Mouse (Mus musculus) embryonic facial prominence, embryonic 15.5 days (tissue): Measurements from ENCODE around the gene Mvb12b. TPM values are rescaled to one million over a fixed set of nuclear protein-coding genes. Genes with fewer than 3 reads are reported as not detected.

Experiments used
- ATAC-seq: fragments of 200-750 bp; cut with Nextera tagmentation; 2 replicates; pipeline ENCODE4 v1.8.0; 2017; ENCODE audit warnings: low read depth, moderate TSS enrichment; ENCODE audit not compliant: insufficient number of reproducible peaks, low FRiP score, low TSS enrichment
- H3K27ac ChIP-seq: fragments of 300-500 bp; sonication (generic); replicated peaks from 2 replicates; pipeline ENCODE4 v1.5.1; 2015; ENCODE audit warnings: mild to moderate bottlenecking, inconsistent platforms
- H3K27me3 ChIP-seq: fragments of 300-500 bp; sonication (generic); 2 replicates; pipeline ENCODE4 v1.6.1; 2015; ENCODE audit warnings: inconsistent platforms
- H3K36me3 ChIP-seq: fragments of 300-500 bp; sonication (generic); 2 replicates; pipeline ENCODE4 v1.6.1; 2015; ENCODE audit warnings: mild to moderate bottlenecking, inconsistent platforms
- H3K4me1 ChIP-seq: fragments of 300-500 bp; sonication (generic); 2 replicates; pipeline ENCODE4 v1.6.1; 2015; ENCODE audit warnings: inconsistent platforms
- H3K4me2 ChIP-seq: fragments of 300-500 bp; sonication (generic); replicated peaks from 2 replicates; pipeline ENCODE4 v1.6.1; 2015; ENCODE audit warnings: mild to moderate bottlenecking, inconsistent platforms
- H3K4me3 ChIP-seq: fragments of 300-500 bp; sonication (generic); replicated peaks from 2 replicates; pipeline ENCODE4 v1.5.1; 2015; ENCODE audit warnings: mild to moderate bottlenecking, inconsistent platforms
- H3K9ac ChIP-seq: fragments of 300-500 bp; sonication (generic); 2 replicates; pipeline ENCODE4 v1.6.1; 2015; ENCODE audit warnings: inconsistent platforms
- H3K9me3 ChIP-seq: fragments of 300-500 bp; sonication (generic); replicated peaks from 2 replicates; pipeline ENCODE4 v1.6.1; 2016; ENCODE audit warnings: inconsistent platforms
- WGBS: fragments of 180-500 bp; shearing (Covaris S2); methylation state at CpG from one replicate; pipeline ENCODE4 v1.1.7; 2015; 5-methylcytosine and 5-hydroxymethylcytosine counted together
- polyA plus RNA-seq: library from polyadenylated mRNA; unstranded; fragments of >200 nt; fragmentation: Nextera tagmentation; extraction: Ambion mirVana; gene quantifications from 2 replicates; pipeline ENCODE4 v1.2.1, GENCODE M21; 2015

Gene Mvb12b
- 21.7 and 22.8 TPM in 2 replicates for polyA plus RNA-seq

DNA sequence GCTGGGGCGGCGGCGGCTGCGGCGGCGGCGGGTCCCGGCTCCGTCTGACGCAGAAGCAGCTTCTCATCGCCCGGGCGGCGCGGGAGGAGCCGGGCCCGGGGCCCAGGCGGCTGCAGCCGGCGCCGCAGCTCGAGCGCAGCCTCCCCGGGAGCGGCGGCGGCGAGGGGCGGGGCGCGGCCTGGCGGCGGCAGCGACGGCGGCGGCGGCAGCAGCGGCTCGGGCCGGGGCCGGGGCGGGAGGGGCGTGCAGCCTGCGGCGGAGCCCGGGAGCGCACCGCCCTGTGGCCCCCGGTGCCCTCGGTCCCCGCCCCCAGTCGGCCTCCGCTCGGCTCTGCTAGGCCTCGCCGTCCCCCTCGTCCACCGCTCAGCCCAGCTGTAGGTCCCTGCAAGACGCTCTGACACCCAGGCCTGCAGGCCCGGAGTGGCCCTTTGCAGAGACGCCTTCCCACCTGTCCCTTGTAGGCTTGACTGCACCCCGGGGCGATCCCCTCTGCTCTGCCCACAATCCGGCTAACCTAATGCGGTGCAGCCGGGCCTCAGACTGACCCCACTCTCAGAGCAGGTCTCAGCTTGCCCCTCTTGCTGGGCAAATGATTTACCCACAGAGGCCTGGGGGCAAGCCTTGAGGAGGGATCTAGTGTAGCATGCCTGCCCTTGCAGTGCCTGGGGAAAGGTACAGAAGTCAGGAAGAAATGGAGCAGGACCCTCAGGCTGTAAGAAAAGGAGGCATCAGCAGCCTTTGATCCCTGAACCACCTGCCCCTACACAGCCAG is at the start of gene Mvb12b:
Mvb12b (minus strand) TSS at position 619 of the 772 bp plus-strand sequence.
- no peaks in the 10 kb centered on the region for H3K9me3 ChIP-seq
- no peaks in the 10 kb centered on the region for H3K27me3 ChIP-seq
- H3K27ac ChIP-seq, result peak within 1 kb of the TSS; percentile 82
- peak within 1 kb of the TSS; percentile 79 for H3K4me2 ChIP-seq
- no peaks in the 10 kb centered on the region for H3K36me3 ChIP-seq
- under 1% methylated on average over 52 of the region's 67 CpGs for WGBS
- peak; percentile 69 for ATAC-seq
- peaks cover 35% of the 10 kb centered on the region for H3K4me1 ChIP-seq
- H3K9ac ChIP-seq, result peak within 1 kb of the TSS; percentile 93
- peak within 1 kb of the TSS; percentile 70 for H3K4me3 ChIP-seq

DNA sequence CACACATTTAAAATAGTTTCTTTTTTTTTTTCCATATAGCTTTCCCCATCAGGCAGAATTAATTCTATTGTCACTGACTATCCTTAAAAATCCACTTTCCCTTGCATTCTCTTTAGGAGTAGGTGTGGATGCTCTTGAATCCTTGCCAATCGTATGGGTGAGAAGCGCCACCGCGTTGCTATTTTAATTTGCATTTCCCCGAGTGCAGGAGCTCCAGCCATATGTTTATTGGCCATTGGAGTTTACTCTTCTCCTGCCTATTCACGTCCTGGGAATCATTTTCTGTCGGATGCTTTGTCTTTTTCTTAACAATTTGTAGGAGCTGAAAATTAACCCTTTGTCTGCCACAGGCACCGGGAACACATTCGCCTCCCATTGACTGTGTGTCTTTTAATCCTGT is 48.0 kb upstream of the Mvb12b start:
- WGBS, result 38% methylated on average over 9 of the region's 9 CpGs

GRCm38 (mm10) chr2:33933606-33934510 is 46.1 kb upstream of the Mvb12b start:
- H3K4me1 ChIP-seq, result no peaks in the 10 kb centered on the region
- no peaks in the 10 kb centered on the region for H3K9me3 ChIP-seq
- 60% methylated on average over 10 of the region's 10 CpGs for WGBS
- no peaks in the 10 kb centered on the region for H3K27me3 ChIP-seq
- no peak overlapping the region for H3K27ac ChIP-seq
- peak; percentile 81 for ATAC-seq
- H3K4me3 ChIP-seq, result no peak overlapping the region
- no peaks in the 10 kb centered on the region for H3K36me3 ChIP-seq
- no peak overlapping the region for H3K9ac ChIP-seq
- H3K4me2 ChIP-seq, result no peak overlapping the region

More for the DNA sequence above, 48.0 kb upstream of the Mvb12b start:
- H3K9ac ChIP-seq, result no peak overlapping the region
- no peak overlapping the region for H3K27ac ChIP-seq
- no peaks in the 10 kb centered on the region for H3K36me3 ChIP-seq
- H3K9me3 ChIP-seq, result no peaks in the 10 kb centered on the region
- no peaks in the 10 kb centered on the region for H3K4me1 ChIP-seq
- ATAC-seq, result no peak
- no peak overlapping the region for H3K4me3 ChIP-seq
- no peak overlapping the region for H3K4me2 ChIP-seq
- no peaks in the 10 kb centered on the region for H3K27me3 ChIP-seq

- 67% methylated on average over 5 of the region's 5 CpGs for WGBS
- Histone ChIP-seq H3K27ac (no peak overlapping the region), H3K4me2 (no peak overlapping the region), H3K4me1 (no peaks in the 10 kb centered on the region), H3K4me3 (no peak overlapping the region), H3K9ac (no peak overlapping the region), H3K27me3 (no peaks in the 10 kb centered on the region), H3K9me3 (no peaks in the 10 kb centered on the region), H3K36me3 (no peaks in the 10 kb centered on the region)
- ATAC-seq, result no peak
These were observed 43.4 kb upstream of the Mvb12b start for GRCm38 (mm10) chr2:33931161-33931560.

- Histone ChIP-seq H3K9ac (no peak overlapping the region), H3K27me3 (0 out of 2 replicates have a peak, but pooled peaks cover 4% of the 10 kb centered on the region), H3K4me3 (no peak overlapping the region), H3K27ac (no peak overlapping the region), H3K4me1 (peaks cover under 1% of the 10 kb centered on the region; the same call in 1 of the 2 replicates), H3K4me2 (no peak overlapping the region), H3K36me3 (no peaks in the 10 kb centered on the region), H3K9me3 (no peaks in the 10 kb centered on the region)
- 75% methylated on average over 5 of the region's 5 CpGs for WGBS
- no peak for ATAC-seq
These were observed 37.5 kb upstream of the Mvb12b start for GRCm38 (mm10) chr2:33925288-33925687.

DNA sequence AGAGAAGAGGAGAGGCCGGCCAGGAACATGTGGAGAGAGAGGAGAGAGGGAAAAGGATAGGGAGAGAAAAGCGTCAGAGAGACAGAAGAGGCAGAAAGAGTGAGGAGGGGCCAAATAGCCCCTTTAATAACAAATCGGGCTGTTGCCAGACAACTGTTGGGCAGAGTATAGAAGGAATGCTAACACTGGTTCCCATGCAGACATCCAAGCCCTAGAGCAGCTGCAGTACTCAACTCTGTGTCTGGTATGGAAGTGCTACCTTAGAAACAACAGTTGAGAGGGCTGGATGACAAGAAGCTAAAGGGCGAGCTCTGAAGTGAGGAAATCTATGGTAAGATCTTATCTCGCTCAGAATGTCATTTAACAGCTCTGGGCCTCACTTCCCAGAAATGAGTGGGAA is 35.7 kb upstream of the Mvb12b start:
- WGBS, result 59% methylated on average over 5 of the region's 5 CpGs
- H3K4me3 ChIP-seq, result no peak overlapping the region
- no peaks in the 10 kb centered on the region for H3K9me3 ChIP-seq
- no peak overlapping the region for H3K4me2 ChIP-seq
- H3K27me3 ChIP-seq, result 0 out of 2 replicates have a peak, but pooled peaks cover 4% of the 10 kb centered on the region
- H3K9ac ChIP-seq, result no peak overlapping the region
- ATAC-seq, result no peak
- peaks cover 7% of the 10 kb centered on the region; the same call in 1 of the 2 replicates for H3K4me1 ChIP-seq
- no peaks in the 10 kb centered on the region for H3K36me3 ChIP-seq
- no peak overlapping the region for H3K27ac ChIP-seq

DNA sequence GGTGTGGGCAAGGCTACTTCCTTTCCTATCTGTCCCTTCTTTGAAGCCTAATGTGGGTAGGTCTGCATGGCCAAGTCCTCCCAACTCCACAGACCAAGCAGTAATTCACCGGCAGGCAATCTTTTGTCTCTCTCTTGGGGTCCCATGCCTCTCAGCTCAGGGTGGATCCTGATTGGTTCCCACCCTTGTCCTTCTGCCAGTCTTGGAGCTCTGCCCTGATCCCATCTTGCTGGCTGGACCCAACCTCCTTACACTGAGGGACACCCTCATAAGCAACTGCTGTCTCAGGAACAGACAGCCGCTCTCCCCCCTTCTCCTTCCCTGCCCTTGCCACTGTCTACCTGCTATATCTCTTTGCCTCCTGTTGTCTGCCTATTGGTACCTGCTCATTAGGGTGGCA is 34.7 kb upstream of the Mvb12b start:
- no peaks in the 10 kb centered on the region for H3K36me3 ChIP-seq
- ATAC-seq, result no peak
- no peak overlapping the region for H3K4me2 ChIP-seq
- peaks cover 7% of the 10 kb centered on the region; the same call in 1 of the 2 replicates for H3K4me1 ChIP-seq
- no peak overlapping the region for H3K9ac ChIP-seq
- no peak overlapping the region for H3K4me3 ChIP-seq
- H3K27ac ChIP-seq, result no peak overlapping the region
- no peaks in the 10 kb centered on the region for H3K9me3 ChIP-seq
- 0 out of 2 replicates have a peak, but pooled peaks cover 4% of the 10 kb centered on the region for H3K27me3 ChIP-seq
- 86% methylated on average over 2 of the region's 2 CpGs for WGBS

DNA sequence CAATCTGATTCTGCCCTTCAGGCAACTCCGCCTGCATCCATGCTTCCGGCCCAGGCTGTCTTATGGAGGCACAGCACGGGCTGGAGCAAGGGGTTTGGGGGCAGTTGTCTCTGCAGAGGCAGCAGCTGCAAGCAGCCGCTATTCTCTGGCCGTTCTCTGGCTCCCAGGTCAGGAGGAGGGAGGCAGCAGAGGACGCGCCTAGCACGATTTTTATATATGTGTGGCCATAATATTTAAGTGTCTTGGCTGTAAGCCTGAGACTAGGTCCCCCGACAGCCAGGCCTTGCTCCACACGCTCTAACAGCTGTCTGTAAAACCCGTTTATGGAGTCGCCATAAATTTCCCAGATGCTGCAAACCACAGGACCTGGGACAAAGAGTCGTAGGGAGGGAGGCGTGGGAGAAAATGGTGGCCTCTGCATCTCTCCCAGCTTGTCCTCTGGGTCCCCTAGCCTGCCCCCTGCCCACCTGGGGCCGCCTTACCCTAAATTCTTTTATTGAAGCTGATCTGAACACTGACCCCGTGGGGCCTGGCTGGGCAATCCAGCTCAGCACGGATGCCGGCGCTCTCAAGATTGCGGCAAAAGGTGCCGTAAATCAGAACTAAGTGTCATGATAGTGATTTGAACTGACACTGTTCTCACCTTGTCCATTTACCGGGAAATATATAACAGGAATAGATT is 32.3 kb upstream of the Mvb12b start:
- Histone ChIP-seq H3K9me3 (no peaks in the 10 kb centered on the region), H3K4me1 (peaks cover 7% of the 10 kb centered on the region; the same call in 1 of the 2 replicates), H3K4me3 (no peak overlapping the region), H3K27me3 (0 out of 2 replicates have a peak, but pooled peaks cover 4% of the 10 kb centered on the region), H3K4me2 (no peak overlapping the region), H3K9ac (no peak overlapping the region), H3K27ac (0 out of 2 replicates have a peak overlapping the region, but pooled peaks have one; percentile 18), H3K36me3 (no peaks in the 10 kb centered on the region)
- no peak; the same call in 1 of the 2 replicates for ATAC-seq
- 22% methylated on average over 22 of the region's 22 CpGs for WGBS

- no peak overlapping the region for H3K9ac ChIP-seq
- no peak overlapping the region for H3K27ac ChIP-seq
- peaks cover 10% of the 10 kb centered on the region; the same call in 1 of the 2 replicates for H3K4me1 ChIP-seq
- H3K4me2 ChIP-seq, result no peak overlapping the region
- no peaks in the 10 kb centered on the region for H3K9me3 ChIP-seq
- WGBS, result 78% methylated on average over 3 of the region's 3 CpGs
- no peak for ATAC-seq
- H3K36me3 ChIP-seq, result no peaks in the 10 kb centered on the region
- 0 out of 2 replicates have a peak, but pooled peaks cover 4% of the 10 kb centered on the region for H3K27me3 ChIP-seq
- no peak overlapping the region for H3K4me3 ChIP-seq
These were observed 31.1 kb upstream of the Mvb12b start for GRCm38 (mm10) chr2:33918824-33919223.

DNA sequence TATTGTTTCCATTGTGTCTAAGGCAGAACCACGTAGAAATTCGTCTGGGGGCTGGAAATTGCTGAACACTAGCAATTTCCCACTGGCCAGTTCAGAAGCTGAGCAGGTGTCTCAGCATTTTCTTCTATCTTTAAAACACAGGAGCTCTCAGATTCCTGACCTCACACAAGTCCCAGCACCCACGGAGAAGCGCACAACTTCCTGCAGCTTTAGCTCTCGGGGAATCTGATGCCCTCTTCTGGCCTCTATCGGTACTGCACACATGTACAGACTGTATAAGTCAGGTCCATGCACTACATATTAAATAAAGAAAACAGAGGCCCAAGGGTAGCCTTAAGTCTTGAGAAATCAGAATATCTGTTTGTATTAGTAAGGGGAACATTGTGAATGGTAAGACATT is 30.6 kb upstream of the Mvb12b start:
- H3K9ac ChIP-seq, result no peak overlapping the region
- H3K4me2 ChIP-seq, result no peak overlapping the region
- peaks cover 10% of the 10 kb centered on the region; the same call in 1 of the 2 replicates for H3K4me1 ChIP-seq
- H3K27ac ChIP-seq, result no peak overlapping the region
- no peaks in the 10 kb centered on the region for H3K36me3 ChIP-seq
- 0 out of 2 replicates have a peak, but pooled peaks cover 4% of the 10 kb centered on the region for H3K27me3 ChIP-seq
- H3K9me3 ChIP-seq, result no peaks in the 10 kb centered on the region
- H3K4me3 ChIP-seq, result no peak overlapping the region
- WGBS, result 80% methylated on average over 6 of the region's 6 CpGs
- ATAC-seq, result no peak
